Comparison of ENCODE assay signal across 24 mouse cellular contexts in the genomic region with DNA sequence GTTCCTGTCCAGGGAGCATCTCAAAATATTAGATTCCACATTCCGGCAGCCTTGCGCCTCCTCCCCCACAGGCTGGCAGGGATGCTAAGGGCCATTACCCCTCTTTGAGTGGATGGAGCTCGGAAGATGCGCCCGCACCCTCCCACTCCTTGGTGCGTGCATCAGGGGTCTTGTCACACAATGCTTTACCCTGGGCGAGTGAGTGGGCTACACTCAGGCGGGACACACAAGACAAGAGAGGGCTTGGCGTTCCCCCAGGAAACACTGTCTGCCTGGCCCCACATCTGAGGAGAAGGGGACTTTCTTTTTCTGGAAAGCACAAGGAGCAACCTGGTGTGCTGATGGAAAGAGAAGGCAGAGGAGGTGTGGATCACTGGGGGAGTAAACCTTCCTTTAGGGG.
A peak's percentile ranks its signal among the peaks of the same experiment; 100 is the strongest.
DNase-seq lines count a peak whose midpoint lies in the region; ATAC-seq and TF ChIP-seq lines count a peak whose summit lies in the region.
"Had no signal": no experiment of that assay in that cellular context is flagged by ENCODE, and none has a peak within 500 bp of the region (broad histone marks: within the 10 kb centered on the region; RNA-seq: fewer than 3 reads in every experiment).

No protein-coding gene starts in this region.

- peaks cover 23% of the 10 kb centered on the region for H3K4me1 ChIP-seq in forebrain, embryonic 10.5 days
- peaks cover 6% of the 10 kb centered on the region for H3K4me1 ChIP-seq in forebrain, embryonic 14.5 days (ENCODE audit: control insufficient read depth, insufficient read depth, low read length)
- H3K4me1 ChIP-seq in hindbrain, embryonic 12.5 days: peaks cover 11% of the 10 kb centered on the region
- H3K4me1 ChIP-seq in hindbrain, embryonic 11.5 days (replicated peaks; ENCODE audit: control insufficient read depth, insufficient read depth, low read length): peaks cover 7% of the 10 kb centered on the region

- H3K27ac ChIP-seq in forebrain, embryonic 10.5 days: 0 out of 2 replicates have a peak overlapping the region, but pooled peaks have one; percentile 27
- no peak overlapping the region for H3K27ac ChIP-seq in forebrain, embryonic 14.5 days (ENCODE audit: low read depth, low read length)
- 0 out of 2 replicates have a peak overlapping the region, but pooled peaks have one; percentile 26 for H3K27ac ChIP-seq in hindbrain, embryonic 12.5 days
- no peak overlapping the region for H3K27ac ChIP-seq in hindbrain, embryonic 11.5 days (ENCODE audit: low read depth, low read length)
- H3K27ac ChIP-seq in layer of hippocampus, adult 2 months: 0 out of 2 replicates have a peak overlapping the region, but pooled peaks have one; percentile 23
- H3K27ac ChIP-seq: embryonic facial prominence, embryonic 12.5 days; forebrain, embryonic 12.5 days; heart, embryonic 15.5 days; intestine, embryonic 15.5 days; liver, embryonic 13.5 days; midbrain, embryonic 12.5 days; stomach, postnatal 0 days had no signal

- no peak for ATAC-seq in forebrain, embryonic 14.5 days
- 0 out of 2 replicates have a peak, but pooled peaks have one; percentile 36 for ATAC-seq in hindbrain, embryonic 12.5 days (ENCODE audit: low FRiP score)
- ATAC-seq in hindbrain, embryonic 11.5 days (ENCODE audit: low FRiP score): no peak
- ATAC-seq: activated CD4-positive, CD25-positive, alpha-beta regulatory T cell, adult 4 months; intestine, embryonic 15.5 days had no signal

- TF ChIP-seq CTCF in layer of hippocampus, adult 2 months (conservative IDR thresholded peaks at IDR 0.05): no peak

- WGBS in forebrain, embryonic 10.5 days: 92% methylated on average over 9 of the region's 9 CpGs
- WGBS in forebrain, embryonic 14.5 days: 80% methylated on average over 9 of the region's 9 CpGs
- 62% methylated on average over 9 of the region's 9 CpGs for WGBS in hindbrain, embryonic 12.5 days
- 60% methylated on average over 9 of the region's 9 CpGs for WGBS in hindbrain, embryonic 11.5 days

- no peak overlapping the region for H3K4me3 ChIP-seq in forebrain, embryonic 10.5 days
- H3K4me3 ChIP-seq in forebrain, embryonic 14.5 days (ENCODE audit: low read depth, low read length): no peak overlapping the region
- no peak overlapping the region for H3K4me3 ChIP-seq in hindbrain, embryonic 12.5 days
- H3K4me3 ChIP-seq in hindbrain, embryonic 11.5 days (ENCODE audit: low read depth, low read length): no peak overlapping the region
- H3K4me3 ChIP-seq in layer of hippocampus, adult 2 months: no peak overlapping the region
- H3K4me3 ChIP-seq: embryonic facial prominence, embryonic 12.5 days; forebrain, embryonic 12.5 days; heart, embryonic 15.5 days; intestine, embryonic 15.5 days; liver, embryonic 13.5 days; midbrain, embryonic 12.5 days had no signal

- no peaks in the 10 kb centered on the region for H3K36me3 ChIP-seq in forebrain, embryonic 10.5 days (replicated peaks)
- H3K36me3 ChIP-seq in forebrain, embryonic 14.5 days (ENCODE audit: control insufficient read depth, insufficient read depth, low read length): no peaks in the 10 kb centered on the region
- peaks cover 3% of the 10 kb centered on the region; the same call in 1 of the 2 replicates for H3K36me3 ChIP-seq in hindbrain, embryonic 12.5 days
- no peaks in the 10 kb centered on the region for H3K36me3 ChIP-seq in hindbrain, embryonic 11.5 days (ENCODE audit: control insufficient read depth, insufficient read depth, low read length)
- H3K36me3 ChIP-seq: embryonic facial prominence, embryonic 12.5 days; forebrain, embryonic 12.5 days; liver, embryonic 13.5 days; midbrain, embryonic 12.5 days had no signal

- H3K4me2 ChIP-seq in forebrain, embryonic 14.5 days (ENCODE audit: low read length): no peak overlapping the region
- no peak overlapping the region for H3K4me2 ChIP-seq in hindbrain, embryonic 12.5 days (replicated peaks)
- H3K4me2 ChIP-seq in hindbrain, embryonic 11.5 days (replicated peaks; ENCODE audit: low read depth, low read length): no peak overlapping the region
- H3K4me2 ChIP-seq: embryonic facial prominence, embryonic 12.5 days; forebrain, embryonic 12.5 days; heart, embryonic 15.5 days; intestine, embryonic 15.5 days; liver, embryonic 13.5 days; lung, embryonic 14.5 days; midbrain, embryonic 12.5 days had no signal

- H3K9me3 ChIP-seq in forebrain, embryonic 10.5 days: no peaks in the 10 kb centered on the region
- no peaks in the 10 kb centered on the region for H3K9me3 ChIP-seq in forebrain, embryonic 14.5 days (replicated peaks; ENCODE audit: control insufficient read depth, low read length)
- no peaks in the 10 kb centered on the region for H3K9me3 ChIP-seq in hindbrain, embryonic 12.5 days (replicated peaks)
- no peaks in the 10 kb centered on the region for H3K9me3 ChIP-seq in hindbrain, embryonic 11.5 days (ENCODE audit: control insufficient read depth, low read length)
- H3K9me3 ChIP-seq: embryonic facial prominence, embryonic 12.5 days; forebrain, embryonic 12.5 days; heart, embryonic 15.5 days; intestine, embryonic 15.5 days; liver, embryonic 13.5 days; midbrain, embryonic 12.5 days had no signal

- no peaks in the 10 kb centered on the region for H3K27me3 ChIP-seq in forebrain, embryonic 10.5 days (ENCODE audit: poor library complexity, severe bottlenecking)
- H3K27me3 ChIP-seq in forebrain, embryonic 14.5 days (replicated peaks; ENCODE audit: control insufficient read depth, insufficient read depth, low read length): no peaks in the 10 kb centered on the region
- no peaks in the 10 kb centered on the region for H3K27me3 ChIP-seq in hindbrain, embryonic 12.5 days
- no peaks in the 10 kb centered on the region for H3K27me3 ChIP-seq in hindbrain, embryonic 11.5 days (ENCODE audit: control insufficient read depth, insufficient read depth, low read length)
- H3K27me3 ChIP-seq: embryonic facial prominence, embryonic 12.5 days; heart, embryonic 15.5 days; intestine, embryonic 15.5 days; liver, embryonic 13.5 days; midbrain, embryonic 12.5 days had no signal

- no peak for DNase-seq in forebrain, embryonic 10.5 days (ENCODE audit: extremely low spot score, low spot score)
- DNase-seq in forebrain, embryonic 14.5 days (ENCODE audit: low spot score): no peak
- DNase-seq in hindbrain, embryonic 11.5 days (ENCODE audit: low spot score): no peak
- DNase-seq in layer of hippocampus, adult 2 months (ENCODE audit: low spot score in 2 of 2): no peak
- DNase-seq in layer of hippocampus, adult 9-10 months (ENCODE audit: low spot score): no peak
- peak; percentile 73 for DNase-seq in brain, adult 2 months (ENCODE audit: low read depth, low spot score)
- DNase-seq in thymus, postnatal 4 days: no peak
- DNase-seq: adrenal gland, adult 8-10 months; cerebellum, adult 18-20 months; cerebellum, postnatal 14 days; heart, postnatal 4 days; kidney, postnatal 10 days; liver, embryonic 13.5 days; lung, embryonic 14.5 days; right cerebral cortex, postnatal 14 days; thymus, postnatal 14 days had no signal

- no peak overlapping the region for H3K9ac ChIP-seq in forebrain, embryonic 14.5 days (ENCODE audit: low read length)
- H3K9ac ChIP-seq in hindbrain, embryonic 12.5 days: no peak overlapping the region
- no peak overlapping the region for H3K9ac ChIP-seq in hindbrain, embryonic 11.5 days (ENCODE audit: low read depth, low read length)
- H3K9ac ChIP-seq: embryonic facial prominence, embryonic 12.5 days; forebrain, embryonic 12.5 days; heart, embryonic 15.5 days; intestine, embryonic 15.5 days; liver, embryonic 13.5 days; lung, embryonic 14.5 days; midbrain, embryonic 12.5 days had no signal

Comparison
In these comparisons a context has a peak if more than half of its experiments do, and no peak if none do; other contexts are left out.
1. H3K27ac ChIP-seq: peak in forebrain, embryonic 10.5 days (single experiment), hindbrain, embryonic 12.5 days (single experiment) and layer of hippocampus, adult 2 months (single experiment); none in forebrain, embryonic 14.5 days (single experiment) and hindbrain, embryonic 11.5 days (single experiment).